Mouse (Mus musculus) kidney, postnatal 36 days (tissue): Measurements from ENCODE around the gene Olfr122.

ENCODE experiments used
- DNase-seq, 2 experiments: peaks; one replicate each; pipeline ENCODE4 v3.0.0; 2021 to 2022; ENCODE audit warnings: mixed read lengths in 2 of 2

The Olfr122 gene

DNA sequence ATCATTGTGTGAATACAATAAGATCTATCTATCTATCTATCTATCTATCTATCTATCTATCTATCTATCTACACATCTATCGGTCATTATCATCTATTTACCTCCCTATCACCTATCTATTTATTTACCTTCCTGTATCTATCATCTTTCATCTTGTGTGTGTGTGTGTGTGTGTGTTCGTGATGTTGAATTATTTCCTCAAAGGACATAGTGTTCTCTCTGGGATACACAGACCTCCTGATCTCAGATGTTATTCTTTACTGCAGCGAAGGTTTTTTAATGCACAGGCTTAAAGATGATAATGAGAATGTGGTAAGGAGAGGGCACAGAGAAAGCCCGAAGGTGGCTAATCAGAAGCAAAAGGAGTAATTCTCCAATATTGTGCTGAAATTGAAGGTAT is at the start of gene Olfr122:
TSS of gene Olfr122 (plus strand) at position 301 of the 400 bp plus-strand sequence.
- no peak for DNase-seq

DNA sequence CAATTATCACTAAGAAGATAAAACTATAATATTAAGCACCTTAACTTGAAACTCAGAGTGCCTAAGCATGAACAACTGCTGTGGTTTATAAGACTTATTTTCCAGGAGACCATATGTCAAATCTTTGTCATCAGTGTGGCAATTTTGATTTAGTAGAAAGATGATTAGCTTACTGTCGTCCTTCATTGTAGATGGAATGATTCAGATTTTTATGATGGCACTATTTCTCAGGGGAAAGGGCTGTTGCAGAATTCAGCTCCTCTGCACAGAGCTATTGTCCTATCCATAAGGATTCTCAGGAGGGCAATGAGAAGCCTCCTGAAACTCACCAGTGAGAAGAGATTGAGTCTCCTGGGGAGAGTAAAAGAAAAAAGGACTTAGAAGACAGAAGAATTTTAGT is 46.9 kb upstream of the Olfr122 start, which contains the start of gene Olfr120:
TSS of gene Olfr120 (plus strand) at position 301 of the 400 bp plus-strand sequence.
- DNase-seq, result no peak

DNA sequence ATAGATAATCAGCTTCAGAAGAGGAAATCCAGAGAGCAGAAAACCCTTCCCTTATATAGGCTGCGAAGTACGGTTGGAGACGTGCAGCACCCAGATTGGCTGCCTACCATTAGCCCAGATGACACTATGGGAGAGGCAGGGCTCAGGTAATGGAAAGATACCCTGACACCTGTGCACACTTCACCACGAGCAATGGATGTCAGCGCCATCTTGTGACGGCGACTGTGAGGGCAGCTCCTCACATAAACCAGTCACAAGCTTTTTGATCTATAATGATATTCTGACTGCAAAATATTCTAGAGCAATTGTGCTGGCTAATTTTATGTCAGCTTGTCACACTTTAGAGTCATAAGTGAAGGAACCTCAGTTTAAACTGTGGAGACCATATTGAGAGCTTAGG is 30.3 kb upstream of the Olfr122 start:
- no peak for DNase-seq

DNA sequence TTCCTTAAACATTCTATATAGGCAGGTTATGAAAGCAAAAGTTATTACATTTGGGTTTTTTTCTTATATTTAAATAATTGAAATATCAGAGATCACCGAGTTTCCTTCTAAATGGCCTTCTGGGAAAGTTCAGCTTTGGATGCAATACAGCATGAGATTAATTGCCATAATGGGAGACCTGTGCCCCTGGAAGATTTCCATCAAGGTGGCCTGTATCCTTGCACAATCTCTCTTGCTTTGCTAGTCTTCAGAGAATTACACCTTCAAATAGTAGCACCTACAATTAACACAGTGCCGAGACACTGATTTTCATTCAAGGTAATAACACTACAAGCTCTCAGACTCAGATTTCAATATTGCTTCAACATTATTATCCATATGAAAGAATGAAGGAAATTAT is 24.8 kb downstream of the Olfr122 start, which contains the start of gene Olfr123:
TSS of gene Olfr123 (plus strand) at position 301 of the 400 bp plus-strand sequence.
- no peak for DNase-seq

DNA sequence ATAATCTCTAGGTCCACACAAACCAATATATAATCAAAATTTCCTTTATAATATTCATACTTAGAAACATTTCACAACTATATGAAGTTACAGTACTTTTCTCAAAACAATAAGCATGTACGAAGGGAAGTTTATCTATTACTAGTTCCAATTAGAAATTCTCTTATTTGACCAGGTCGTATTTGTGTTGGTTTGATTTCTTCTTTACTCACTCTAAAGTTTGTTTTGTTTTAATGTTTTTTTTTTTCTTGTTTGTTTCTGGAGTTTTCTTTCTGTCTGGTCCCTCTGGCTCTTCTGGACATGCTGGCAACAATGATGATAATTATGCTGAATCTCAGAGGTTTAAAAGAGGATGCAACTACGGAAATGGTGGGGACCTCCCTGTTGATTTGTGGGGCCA is 31.2 kb downstream of the Olfr122 start, which contains the start of gene Olfr124:
TSS of gene Olfr124 (plus strand) at position 301 of the 400 bp plus-strand sequence.
- DNase-seq, result no peak
